ENCODE assay signal across 9 mouse cellular contexts in genomic region chr9:57158506-57158905, GRCm38 (mm10). TPM values are rescaled to one million over a fixed set of nuclear protein-coding genes. Genes with fewer than 3 reads are reported as not detected.
DNase-seq lines count a peak whose midpoint lies in the region; ATAC-seq and TF ChIP-seq lines count a peak whose summit lies in the region.
"Had no signal": no experiment of that assay in that cellular context is flagged by ENCODE, and none has a peak within 500 bp of the region (broad histone marks: within the 10 kb centered on the region; RNA-seq: fewer than 3 reads in every experiment).

No protein-coding gene starts in this region.

- peak overlapping the region; percentile 88 for H3K4me3 ChIP-seq in kidney, embryonic 14.5 days (ENCODE audit: low read length)
- H3K4me3 ChIP-seq in cortical plate, adult 2 months (ENCODE audit: insufficient read depth, low read length), result peak overlapping the region; percentile 78
- peak overlapping the region; percentile 69 for H3K4me3 ChIP-seq in hindbrain, embryonic 14.5 days (replicated peaks; ENCODE audit: low read length)
- H3K4me3 ChIP-seq in midbrain, embryonic 14.5 days (replicated peaks; ENCODE audit: low read depth, low read length), result peak overlapping the region; percentile 89
- H3K4me3 ChIP-seq in thymus, adult 2 months (ENCODE audit: control insufficient read depth, insufficient read depth, low read length), result no peak overlapping the region

- no peak for TF ChIP-seq POLR2A in cortical plate, adult 2 months (IDR thresholded peaks at IDR 0.05; ENCODE audit: extremely low read depth, insufficient read depth, low read length)
- TF ChIP-seq POLR2A in thymus, adult 2 months (IDR thresholded peaks at IDR 0.05; ENCODE audit: control insufficient read depth, extremely low read depth, insufficient read depth, low read length, poor library complexity), result no peak

- DNase-seq in kidney, postnatal 4 days, result no peak
- DNase-seq in hindbrain, embryonic 14.5 days (ENCODE audit: low spot score), result no peak
- DNase-seq in midbrain, embryonic 14.5 days, result no peak
- DNase-seq in MN1 (ENCODE audit: low spot score), result no peak
- no peak for DNase-seq in layer of hippocampus, adult 9-10 months (ENCODE audit: low spot score)
- no peak for DNase-seq in thymus, adult 2 months

- H3K27ac ChIP-seq in kidney, embryonic 14.5 days (ENCODE audit: low read depth, low read length), result no peak overlapping the region
- no peak overlapping the region for H3K27ac ChIP-seq in cortical plate, adult 2 months (ENCODE audit: insufficient read depth, low read length)
- peak overlapping the region; percentile 47 for H3K27ac ChIP-seq in hindbrain, embryonic 14.5 days
- H3K27ac ChIP-seq in midbrain, embryonic 14.5 days (replicated peaks; ENCODE audit: low read depth, low read length), result peak overlapping the region; percentile 75
- H3K27ac ChIP-seq in thymus, adult 2 months (ENCODE audit: control insufficient read depth, insufficient read depth, low read length), result no peak overlapping the region

- TF ChIP-seq CTCF in cortical plate, adult 2 months (IDR thresholded peaks at IDR 0.05; ENCODE audit: extremely low read depth, insufficient read depth, low read length), result no peak
- TF ChIP-seq CTCF in thymus, adult 2 months (IDR thresholded peaks at IDR 0.05; ENCODE audit: borderline replicate concordance, control insufficient read depth, extremely low read depth, insufficient read depth, low read length, poor library complexity), result no peak

- no peaks in the 10 kb centered on the region for H3K9me3 ChIP-seq in kidney, embryonic 14.5 days (ENCODE audit: control insufficient read depth, low read length)
- no peaks in the 10 kb centered on the region for H3K9me3 ChIP-seq in hindbrain, embryonic 14.5 days (ENCODE audit: control insufficient read depth, low read length)
- H3K9me3 ChIP-seq in midbrain, embryonic 14.5 days (ENCODE audit: control insufficient read depth, low read length), result no peaks in the 10 kb centered on the region

- peaks cover 10% of the 10 kb centered on the region; the same call in 1 of the 2 replicates for H3K4me1 ChIP-seq in kidney, embryonic 14.5 days (ENCODE audit: control insufficient read depth, insufficient read depth, low read length)
- H3K4me1 ChIP-seq in cortical plate, adult 2 months (ENCODE audit: control insufficient read depth, insufficient read depth, low read length), result peaks cover 6% of the 10 kb centered on the region
- peaks cover 12% of the 10 kb centered on the region for H3K4me1 ChIP-seq in hindbrain, embryonic 14.5 days (replicated peaks; ENCODE audit: control insufficient read depth, insufficient read depth, low read length)
- peaks cover 10% of the 10 kb centered on the region for H3K4me1 ChIP-seq in midbrain, embryonic 14.5 days (ENCODE audit: control insufficient read depth, insufficient read depth, low read length)
- peaks cover 16% of the 10 kb centered on the region for H3K4me1 ChIP-seq in thymus, adult 2 months (replicated peaks; ENCODE audit: control insufficient read depth, insufficient read depth, low read length)

- 35% methylated on average over 11 of the region's 11 CpGs for WGBS in kidney, embryonic 14.5 days
- 30% methylated on average over 11 of the region's 11 CpGs for WGBS in hindbrain, embryonic 14.5 days
- 38% methylated on average over 11 of the region's 11 CpGs for WGBS in midbrain, embryonic 14.5 days
- WGBS in thymus, adult 2 months, result 37% methylated on average over 11 of the region's 11 CpGs

- H3K36me3 ChIP-seq in kidney, embryonic 14.5 days (ENCODE audit: control insufficient read depth, insufficient read depth, low read length), result peaks cover 12% of the 10 kb centered on the region; the same call in 1 of the 2 replicates
- H3K36me3 ChIP-seq in hindbrain, embryonic 14.5 days (replicated peaks; ENCODE audit: control insufficient read depth, insufficient read depth), result 0 out of 2 replicates have a peak, but pooled peaks cover 14% of the 10 kb centered on the region
- peaks cover 13% of the 10 kb centered on the region for H3K36me3 ChIP-seq in midbrain, embryonic 14.5 days (ENCODE audit: control insufficient read depth, insufficient read depth, low read length)
- peaks cover 9% of the 10 kb centered on the region for H3K36me3 ChIP-seq in thymus, adult 2 months (ENCODE audit: control insufficient read depth, insufficient read depth, low read length)

- H3K4me2 ChIP-seq in kidney, embryonic 14.5 days (replicated peaks; ENCODE audit: low read depth, low read length), result peak overlapping the region; percentile 95
- peak overlapping the region; percentile 69 for H3K4me2 ChIP-seq in hindbrain, embryonic 14.5 days (replicated peaks)
- peak overlapping the region; percentile 97 for H3K4me2 ChIP-seq in midbrain, embryonic 14.5 days (ENCODE audit: low read length)

- ATAC-seq in kidney, embryonic 14.5 days (ENCODE audit: low FRiP score, low TSS enrichment), result peak; percentile 5; the same call in 1 of the 2 replicates
- ATAC-seq in hindbrain, embryonic 14.5 days (ENCODE audit: low FRiP score), result peak; percentile 8; the same call in 1 of the 2 replicates
- peak; percentile 49 for ATAC-seq in midbrain, embryonic 14.5 days (ENCODE audit: low FRiP score, low TSS enrichment)

- peak overlapping the region; percentile 77; the same call in 1 of the 2 replicates for H3K9ac ChIP-seq in kidney, embryonic 14.5 days (ENCODE audit: low read depth, low read length)
- H3K9ac ChIP-seq in hindbrain, embryonic 14.5 days, result peak overlapping the region; percentile 74
- peak overlapping the region; percentile 72 for H3K9ac ChIP-seq in midbrain, embryonic 14.5 days (replicated peaks; ENCODE audit: low read length)

- no peaks in the 10 kb centered on the region for H3K27me3 ChIP-seq in kidney, embryonic 14.5 days (ENCODE audit: control insufficient read depth, insufficient read depth, low read length)
- H3K27me3 ChIP-seq in hindbrain, embryonic 14.5 days (ENCODE audit: control insufficient read depth, insufficient read depth, low read length), result no peaks in the 10 kb centered on the region
- H3K27me3 ChIP-seq in midbrain, embryonic 14.5 days (ENCODE audit: control insufficient read depth, insufficient read depth, low read length), result no peaks in the 10 kb centered on the region
- H3K27me3 ChIP-seq in thymus, adult 2 months (ENCODE audit: control insufficient read depth, insufficient read depth, low read length), result no peaks in the 10 kb centered on the region
- H3K27me3 ChIP-seq: Patski had no signal

RNA-seq across cellular contexts. Expression of gene Commd4, which starts 0.4 kb away (rescaled TPM):
- 99.0 and 137 TPM in 2 replicates for polyA plus RNA-seq in kidney, embryonic 14.5 days (2014; fragmentation: Nextera tagmentation; extraction: Ambion mirVana)
- 184 and 186 TPM in 2 replicates for polyA plus RNA-seq in cortical plate, adult 2 months (2012; rRNA removed)
- 132 and 138 TPM in 2 replicates for polyA plus RNA-seq in hindbrain, embryonic 14.5 days (2014; fragmentation: Nextera tagmentation; extraction: Ambion mirVana)
- polyA plus RNA-seq in midbrain, embryonic 14.5 days (2014; fragmentation: Nextera tagmentation; extraction: Ambion mirVana), result 159 and 190 TPM in 2 replicates
- polyA plus RNA-seq in thymus, adult 2 months (2012; rRNA removed), result 318 and 366 TPM in 2 replicates

RNA-seq across cellular contexts. Expression of gene Neil1, which starts 10.4 kb away (rescaled TPM):
- 7.0 and 7.5 TPM in 2 replicates for polyA plus RNA-seq in kidney, embryonic 14.5 days (2014; fragmentation: Nextera tagmentation; extraction: Ambion mirVana)
- polyA plus RNA-seq in cortical plate, adult 2 months (2012; rRNA removed), result 15.3 and 16.7 TPM in 2 replicates
- polyA plus RNA-seq in hindbrain, embryonic 14.5 days (2014; fragmentation: Nextera tagmentation; extraction: Ambion mirVana), result 6.1 and 7.4 TPM in 2 replicates
- 7.2 and 8.3 TPM in 2 replicates for polyA plus RNA-seq in midbrain, embryonic 14.5 days (2014; fragmentation: Nextera tagmentation; extraction: Ambion mirVana)
- polyA plus RNA-seq in thymus, adult 2 months (2012; rRNA removed), result 47.2 and 49.1 TPM in 2 replicates

RNA-seq across cellular contexts. Expression of gene Man2c1, which starts 28.0 kb away (rescaled TPM):
- polyA plus RNA-seq in kidney, embryonic 14.5 days (2014; fragmentation: Nextera tagmentation; extraction: Ambion mirVana), result 28.5 and 38.7 TPM in 2 replicates
- polyA plus RNA-seq in cortical plate, adult 2 months (2012; rRNA removed), result 234 and 251 TPM in 2 replicates
- 44.3 and 47.9 TPM in 2 replicates for polyA plus RNA-seq in hindbrain, embryonic 14.5 days (2014; fragmentation: Nextera tagmentation; extraction: Ambion mirVana)
- 43.0 and 52.2 TPM in 2 replicates for polyA plus RNA-seq in midbrain, embryonic 14.5 days (2014; fragmentation: Nextera tagmentation; extraction: Ambion mirVana)
- 230 and 269 TPM in 2 replicates for polyA plus RNA-seq in thymus, adult 2 months (2012; rRNA removed)

Comparison
In these comparisons a context has a peak if more than half of its experiments do, and no peak if none do; other contexts are left out.
1. H3K27ac ChIP-seq: peak in hindbrain, embryonic 14.5 days (single experiment) and midbrain, embryonic 14.5 days (single experiment); none in kidney, embryonic 14.5 days (single experiment), cortical plate, adult 2 months (single experiment) and thymus, adult 2 months (single experiment).
2. Peak in every context shown above with its lines, with median percentiles within 50 percentile points of each other: ATAC-seq, H3K4me2 ChIP-seq and H3K9ac ChIP-seq.